Mouse (Mus musculus): ENCODE measurements around the gene Mad2l1. TPM values are rescaled to one million over a fixed set of nuclear protein-coding genes. Genes with fewer than 3 reads are reported as not detected.

The Mad2l1 gene
- 14.5 and 15.0 TPM in 2 replicates for polyA plus RNA-seq (2015; fragmentation: Nextera tagmentation; extraction: Ambion mirVana)

GRCm38 (mm10) chr6:66535028-66535862, at the start of gene Mad2l1:
Gene Mad2l1, plus strand, starts transcription at chr6:66535390.
- Histone ChIP-seq H3K4me2 (ENCODE audit: low read length) (peak within 1 kb of the TSS; percentile 93), H3K9me3 (replicated peaks; ENCODE audit: control insufficient read depth, low read length, poor library complexity, severe bottlenecking) (no peaks in the 10 kb centered on the region), H3K4me1 (ENCODE audit: control insufficient read depth, insufficient read depth, low read length) (peaks cover 9% of the 10 kb centered on the region), H3K27ac (ENCODE audit: low read length) (peak within 1 kb of the TSS; percentile 79), H3K4me3 (ENCODE audit: low read depth, low read length) (peak within 1 kb of the TSS; percentile 82), H3K9ac (ENCODE audit: low read depth, low read length) (peak within 1 kb of the TSS; percentile 47), H3K27me3 (ENCODE audit: control insufficient read depth, insufficient read depth, low read depth, low read length) (no peaks in the 10 kb centered on the region), H3K36me3 (ENCODE audit: control insufficient read depth, insufficient read depth, low read length) (no peaks in the 10 kb centered on the region)
- WGBS = under 1% methylated on average over 57 of the region's 57 CpGs
- peak; percentile 99 for ATAC-seq

- Histone ChIP-seq H3K36me3 (ENCODE audit: control insufficient read depth, insufficient read depth, low read length) (no peaks in the 10 kb centered on the region), H3K4me3 (ENCODE audit: low read depth, low read length) (no peak overlapping the region), H3K27me3 (ENCODE audit: control insufficient read depth, insufficient read depth, low read depth, low read length) (no peaks in the 10 kb centered on the region), H3K9ac (ENCODE audit: low read depth, low read length) (no peak overlapping the region), H3K4me1 (ENCODE audit: control insufficient read depth, insufficient read depth, low read length) (no peaks in the 10 kb centered on the region), H3K27ac (ENCODE audit: low read length) (no peak overlapping the region), H3K4me2 (ENCODE audit: low read length) (no peak overlapping the region), H3K9me3 (replicated peaks; ENCODE audit: control insufficient read depth, low read length, poor library complexity, severe bottlenecking) (no peaks in the 10 kb centered on the region; the same call in 1 of the 2 replicates)
- 85% methylated on average over 3 of the region's 3 CpGs for WGBS
- ATAC-seq = no peak
Observed at GRCm38 (mm10) chr6:66493685-66494084, 41.5 kb upstream of the Mad2l1 start.

GRCm38 (mm10) chr6:66516368-66516767, 18.8 kb upstream of the Mad2l1 start:
- Histone ChIP-seq H3K4me1 (ENCODE audit: control insufficient read depth, insufficient read depth, low read length) (no peaks in the 10 kb centered on the region), H3K9ac (ENCODE audit: low read depth, low read length) (no peak overlapping the region), H3K27ac (ENCODE audit: low read length) (no peak overlapping the region), H3K4me2 (ENCODE audit: low read length) (no peak overlapping the region), H3K36me3 (ENCODE audit: control insufficient read depth, insufficient read depth, low read length) (no peaks in the 10 kb centered on the region), H3K27me3 (ENCODE audit: control insufficient read depth, insufficient read depth, low read depth, low read length) (no peaks in the 10 kb centered on the region), H3K4me3 (ENCODE audit: low read depth, low read length) (no peak overlapping the region), H3K9me3 (replicated peaks; ENCODE audit: control insufficient read depth, low read length, poor library complexity, severe bottlenecking) (no peaks in the 10 kb centered on the region)
- WGBS = 99% methylated on average over 5 of the region's 5 CpGs
- ATAC-seq = no peak

GRCm38 (mm10) chr6:66528386-66528785, 6.8 kb upstream of the Mad2l1 start:
- H3K36me3 ChIP-seq (ENCODE audit: control insufficient read depth, insufficient read depth, low read length) = no peaks in the 10 kb centered on the region
- H3K27me3 ChIP-seq (ENCODE audit: control insufficient read depth, insufficient read depth, low read depth, low read length) = no peaks in the 10 kb centered on the region
- no peak overlapping the region for H3K4me3 ChIP-seq (ENCODE audit: low read depth, low read length)
- no peak overlapping the region for H3K27ac ChIP-seq (ENCODE audit: low read length)
- 93% methylated on average over 10 of the region's 10 CpGs for WGBS
- no peaks in the 10 kb centered on the region for H3K4me1 ChIP-seq (ENCODE audit: control insufficient read depth, insufficient read depth, low read length)
- no peak overlapping the region for H3K4me2 ChIP-seq (ENCODE audit: low read length)
- no peak overlapping the region for H3K9ac ChIP-seq (ENCODE audit: low read depth, low read length)
- no peak for ATAC-seq
- no peaks in the 10 kb centered on the region for H3K9me3 ChIP-seq (replicated peaks; ENCODE audit: control insufficient read depth, low read length, poor library complexity, severe bottlenecking)

GRCm38 (mm10) chr6:66533241-66533640, 1.9 kb upstream of the Mad2l1 start:
- no peaks in the 10 kb centered on the region for H3K9me3 ChIP-seq (replicated peaks; ENCODE audit: control insufficient read depth, low read length, poor library complexity, severe bottlenecking)
- no peak for ATAC-seq
- no peak overlapping the region for H3K27ac ChIP-seq (ENCODE audit: low read length)
- peaks cover 9% of the 10 kb centered on the region for H3K4me1 ChIP-seq (ENCODE audit: control insufficient read depth, insufficient read depth, low read length)
- H3K36me3 ChIP-seq (ENCODE audit: control insufficient read depth, insufficient read depth, low read length) = no peaks in the 10 kb centered on the region
- H3K4me3 ChIP-seq (ENCODE audit: low read depth, low read length) = no peak overlapping the region
- H3K4me2 ChIP-seq (ENCODE audit: low read length) = no peak overlapping the region
- 32% methylated on average over 3 of the region's 3 CpGs for WGBS
- no peak overlapping the region for H3K9ac ChIP-seq (ENCODE audit: low read depth, low read length)
- H3K27me3 ChIP-seq (ENCODE audit: control insufficient read depth, insufficient read depth, low read depth, low read length) = no peaks in the 10 kb centered on the region

GRCm38 (mm10) chr6:66534366-66534941, 736 bp upstream of the Mad2l1 start:
- Histone ChIP-seq H3K9ac (ENCODE audit: low read depth, low read length) (peak overlapping the region; percentile 47), H3K4me2 (ENCODE audit: low read length) (peak overlapping the region; percentile 93), H3K27ac (ENCODE audit: low read length) (peak overlapping the region; percentile 79), H3K4me1 (ENCODE audit: control insufficient read depth, insufficient read depth, low read length) (peaks cover 9% of the 10 kb centered on the region), H3K4me3 (ENCODE audit: low read depth, low read length) (peak overlapping the region; percentile 82), H3K27me3 (ENCODE audit: control insufficient read depth, insufficient read depth, low read depth, low read length) (no peaks in the 10 kb centered on the region), H3K9me3 (replicated peaks; ENCODE audit: control insufficient read depth, low read length, poor library complexity, severe bottlenecking) (no peaks in the 10 kb centered on the region), H3K36me3 (ENCODE audit: control insufficient read depth, insufficient read depth, low read length) (no peaks in the 10 kb centered on the region)
- no peak for ATAC-seq
- WGBS = 77% methylated on average over 5 of the region's 5 CpGs

GRCm38 (mm10) chr6:66535966-66536365, 776 bp downstream of the Mad2l1 start:
- Histone ChIP-seq H3K4me3 (ENCODE audit: low read depth, low read length) (peak overlapping the region; percentile 82), H3K9me3 (replicated peaks; ENCODE audit: control insufficient read depth, low read length, poor library complexity, severe bottlenecking) (no peaks in the 10 kb centered on the region), H3K4me2 (ENCODE audit: low read length) (peak overlapping the region; percentile 93), H3K27ac (ENCODE audit: low read length) (no peak overlapping the region), H3K9ac (ENCODE audit: low read depth, low read length) (peak overlapping the region; percentile 47), H3K27me3 (ENCODE audit: control insufficient read depth, insufficient read depth, low read depth, low read length) (no peaks in the 10 kb centered on the region), H3K36me3 (ENCODE audit: control insufficient read depth, insufficient read depth, low read length) (no peaks in the 10 kb centered on the region), H3K4me1 (ENCODE audit: control insufficient read depth, insufficient read depth, low read length) (peaks cover 9% of the 10 kb centered on the region)
- ATAC-seq = no peak
- 15% methylated on average over 7 of the region's 7 CpGs for WGBS

- no peak within 1 kb of the TSS for H3K4me2 ChIP-seq (ENCODE audit: low read length)
- H3K9me3 ChIP-seq (replicated peaks; ENCODE audit: control insufficient read depth, low read length, poor library complexity, severe bottlenecking) = no peaks in the 10 kb centered on the region
- no peak for ATAC-seq
- H3K4me3 ChIP-seq (ENCODE audit: low read depth, low read length) = no peak within 1 kb of the TSS
- H3K27me3 ChIP-seq (ENCODE audit: control insufficient read depth, insufficient read depth, low read depth, low read length) = no peaks in the 10 kb centered on the region
- no peak within 1 kb of the TSS for H3K9ac ChIP-seq (ENCODE audit: low read depth, low read length)
- WGBS = 87% methylated on average over 1 of the region's 1 CpGs
- no peak within 1 kb of the TSS for H3K27ac ChIP-seq (ENCODE audit: low read length)
- H3K4me1 ChIP-seq (ENCODE audit: control insufficient read depth, insufficient read depth, low read length) = no peaks in the 10 kb centered on the region
- H3K36me3 ChIP-seq (ENCODE audit: control insufficient read depth, insufficient read depth, low read length) = no peaks in the 10 kb centered on the region
Observed at GRCm38 (mm10) chr6:66559996-66560395, 24.8 kb downstream of the Mad2l1 start, which contains the start of gene Vmn1r32. Gene Vmn1r32, minus strand, starts transcription at chr6:66560096.

GRCm38 (mm10) chr6:66595804-66596203, 60.6 kb downstream of the Mad2l1 start:
- H3K36me3 ChIP-seq (ENCODE audit: control insufficient read depth, insufficient read depth, low read length) = no peaks in the 10 kb centered on the region
- no peak overlapping the region for H3K4me3 ChIP-seq (ENCODE audit: low read depth, low read length)
- no peak for ATAC-seq

More at GRCm38 (mm10) chr6:66595804-66596203, 60.6 kb downstream of the Mad2l1 start:
- Histone ChIP-seq H3K4me1 (ENCODE audit: control insufficient read depth, insufficient read depth, low read length) (no peaks in the 10 kb centered on the region), H3K27me3 (ENCODE audit: control insufficient read depth, insufficient read depth, low read depth, low read length) (no peaks in the 10 kb centered on the region), H3K27ac (ENCODE audit: low read length) (no peak overlapping the region), H3K9ac (ENCODE audit: low read depth, low read length) (no peak overlapping the region), H3K9me3 (replicated peaks; ENCODE audit: control insufficient read depth, low read length, poor library complexity, severe bottlenecking) (no peaks in the 10 kb centered on the region), H3K4me2 (ENCODE audit: low read length) (no peak overlapping the region)
